Mouse (Mus musculus) stomach, embryonic 16.5 days (tissue): ENCODE results near the gene Tnfrsf14. TPM values are rescaled to one million over a fixed set of nuclear protein-coding genes. Genes with fewer than 3 reads are reported as not detected.

Experiments used
- ATAC-seq: fragments of 200-750 bp; cut with Nextera tagmentation; 2 replicates; pipeline ENCODE4 v1.8.0; 2017; ENCODE audit warnings: moderate number of reproducible peaks, moderate TSS enrichment; ENCODE audit not compliant: insufficient read depth, low FRiP score
- H3K27ac ChIP-seq: fragments of 300-500 bp; sonication (generic); 2 replicates; pipeline ENCODE4 v1.5.1; 2014; ENCODE audit warnings: low read length
- H3K27me3 ChIP-seq: fragments of 300-500 bp; sonication (generic); 2 replicates; pipeline ENCODE4 v1.6.1; 2014; ENCODE audit warnings: low read length, control low read depth, mixed read lengths; ENCODE audit not compliant: control insufficient read depth, insufficient read depth
- H3K36me3 ChIP-seq: fragments of 300-500 bp; sonication (generic); 2 replicates; pipeline ENCODE4 v1.6.1; 2014; ENCODE audit warnings: low read length; ENCODE audit not compliant: control insufficient read depth, insufficient read depth
- H3K4me1 ChIP-seq: fragments of 300-500 bp; sonication (generic); 2 replicates; pipeline ENCODE4 v1.6.1; 2014; ENCODE audit warnings: low read length, control low read depth, mixed read lengths; ENCODE audit not compliant: control insufficient read depth, insufficient read depth
- H3K4me2 ChIP-seq: fragments of 300-500 bp; sonication (generic); 2 replicates; pipeline ENCODE4 v1.6.1; 2014; ENCODE audit warnings: low read depth, low read length, mixed read lengths
- H3K4me3 ChIP-seq: fragments of 300-500 bp; sonication (generic); replicated peaks from 2 replicates; pipeline ENCODE4 v1.5.1; 2014; ENCODE audit warnings: mild to moderate bottlenecking, low read length
- H3K9ac ChIP-seq: fragments of 300-500 bp; sonication (generic); 2 replicates; pipeline ENCODE4 v1.6.1; 2014; ENCODE audit warnings: low read length
- H3K9me3 ChIP-seq: fragments of 300-500 bp; sonication (generic); replicated peaks from 2 replicates; pipeline ENCODE4 v1.6.1; 2016; ENCODE audit warnings: low read length, control low read depth; ENCODE audit not compliant: control insufficient read depth
- WGBS: fragments of 180-500 bp; shearing (Covaris S2); extraction: QIAGEN DNeasy Blood & Tissue Kit; methylation state at CpG from one replicate; pipeline ENCODE4 v1.1.7; 2014; 5-methylcytosine and 5-hydroxymethylcytosine counted together
- polyA plus RNA-seq: library from polyadenylated mRNA; unstranded; fragments of >200 nt; fragmentation: Nextera tagmentation; extraction: Ambion mirVana; gene quantifications from 2 replicates; pipeline ENCODE4 v1.2.1, GENCODE M21; 2015

Tnfrsf14 gene
- polyA plus RNA-seq, 1 experiment from 2014 or later, result 4.6 TPM

- Histone ChIP-seq H3K4me2 (no peak overlapping the region), H3K9me3 (no peaks in the 10 kb centered on the region), H3K36me3 (no peaks in the 10 kb centered on the region), H3K4me3 (no peak overlapping the region), H3K4me1 (0 out of 2 replicates have a peak, but pooled peaks cover 6% of the 10 kb centered on the region), H3K27me3 (no peaks in the 10 kb centered on the region), H3K9ac (no peak overlapping the region), H3K27ac (no peak overlapping the region)
- no peak for ATAC-seq
- WGBS, result 80% methylated on average over 10 of the region's 10 CpGs
These were observed 14.4 kb upstream of the Tnfrsf14 start for GRCm38 (mm10) chr4:154942632-154943322.

DNA sequence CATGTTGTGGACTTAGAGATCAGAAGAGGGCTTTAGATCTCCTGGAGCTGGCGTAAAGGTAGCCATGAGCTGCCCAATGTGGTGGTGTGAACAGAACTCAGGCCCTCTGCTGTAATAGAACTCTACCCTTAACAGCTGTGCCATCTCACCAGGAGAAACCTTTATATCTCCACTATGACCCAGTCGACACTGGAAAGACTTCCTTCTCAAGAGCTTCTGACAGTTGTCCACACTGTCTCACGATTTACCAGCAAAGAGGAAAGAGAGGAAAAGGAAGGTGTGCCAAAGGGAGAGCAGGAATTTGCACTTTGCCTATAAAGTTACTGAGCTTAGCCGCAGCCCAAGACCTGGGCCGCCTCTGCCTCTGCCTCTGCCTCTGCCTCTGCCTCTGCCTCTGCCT lies 13.5 kb upstream of the Tnfrsf14 start:
- no peak overlapping the region for H3K27ac ChIP-seq
- ATAC-seq, result no peak
- H3K9me3 ChIP-seq, result no peaks in the 10 kb centered on the region
- 0 out of 2 replicates have a peak, but pooled peaks cover 6% of the 10 kb centered on the region for H3K4me1 ChIP-seq
- 85% methylated on average over 5 of the region's 5 CpGs for WGBS
- H3K4me3 ChIP-seq, result no peak overlapping the region
- no peaks in the 10 kb centered on the region for H3K27me3 ChIP-seq
- H3K36me3 ChIP-seq, result no peaks in the 10 kb centered on the region
- H3K9ac ChIP-seq, result no peak overlapping the region
- H3K4me2 ChIP-seq, result no peak overlapping the region

DNA sequence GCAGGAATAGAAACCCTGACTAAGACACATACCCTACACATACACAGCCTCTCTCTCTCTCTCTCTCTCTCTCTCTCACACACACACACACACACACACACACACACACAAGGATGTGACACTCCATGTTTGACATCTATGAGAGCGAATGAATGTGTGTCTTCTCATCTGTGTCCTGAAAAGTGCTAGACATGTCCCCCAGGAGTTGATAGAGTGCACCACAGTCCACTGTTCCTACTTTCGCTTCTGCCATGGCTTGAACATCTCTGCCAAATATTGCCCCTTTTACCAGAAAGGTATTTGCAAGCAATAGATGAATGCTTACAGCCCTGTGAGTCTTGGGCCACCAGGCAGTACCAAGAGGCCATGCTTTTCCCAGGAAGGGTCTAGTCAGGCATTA lies 11.8 kb upstream of the Tnfrsf14 start:
- no peaks in the 10 kb centered on the region for H3K27me3 ChIP-seq
- H3K4me1 ChIP-seq, result no peaks in the 10 kb centered on the region
- 89% methylated on average over 2 of the region's 2 CpGs for WGBS
- no peak overlapping the region for H3K27ac ChIP-seq
- no peak for ATAC-seq
- no peak overlapping the region for H3K4me3 ChIP-seq
- no peaks in the 10 kb centered on the region for H3K36me3 ChIP-seq
- no peaks in the 10 kb centered on the region for H3K9me3 ChIP-seq
- no peak overlapping the region for H3K9ac ChIP-seq
- H3K4me2 ChIP-seq, result no peak overlapping the region

DNA sequence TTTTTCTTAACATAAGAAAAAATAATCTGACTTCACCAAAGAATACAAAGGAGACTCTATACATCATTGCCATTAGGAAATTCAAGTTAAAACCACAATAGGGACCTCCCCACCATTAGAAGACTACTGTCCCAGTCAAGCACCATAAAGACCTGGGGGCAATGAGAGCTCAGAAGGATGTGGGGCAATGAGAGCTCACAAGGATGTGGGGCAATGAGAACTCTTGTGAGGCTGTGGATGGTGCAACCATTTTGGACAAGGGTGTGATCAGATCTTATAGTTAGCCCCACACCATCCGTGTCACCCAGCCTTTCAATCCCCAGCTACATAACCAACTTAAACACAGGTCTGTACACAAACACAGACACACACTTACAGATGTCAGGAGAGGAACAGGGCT lies 9.4 kb upstream of the Tnfrsf14 start:
- no peaks in the 10 kb centered on the region for H3K4me1 ChIP-seq
- H3K4me2 ChIP-seq, result no peak overlapping the region
- no peaks in the 10 kb centered on the region for H3K27me3 ChIP-seq
- ATAC-seq, result no peak
- H3K36me3 ChIP-seq, result no peaks in the 10 kb centered on the region
- H3K9me3 ChIP-seq, result no peaks in the 10 kb centered on the region
- H3K9ac ChIP-seq, result no peak overlapping the region
- 86% methylated on average over 1 of the region's 1 CpGs for WGBS
- H3K27ac ChIP-seq, result no peak overlapping the region
- H3K4me3 ChIP-seq, result no peak overlapping the region

DNA sequence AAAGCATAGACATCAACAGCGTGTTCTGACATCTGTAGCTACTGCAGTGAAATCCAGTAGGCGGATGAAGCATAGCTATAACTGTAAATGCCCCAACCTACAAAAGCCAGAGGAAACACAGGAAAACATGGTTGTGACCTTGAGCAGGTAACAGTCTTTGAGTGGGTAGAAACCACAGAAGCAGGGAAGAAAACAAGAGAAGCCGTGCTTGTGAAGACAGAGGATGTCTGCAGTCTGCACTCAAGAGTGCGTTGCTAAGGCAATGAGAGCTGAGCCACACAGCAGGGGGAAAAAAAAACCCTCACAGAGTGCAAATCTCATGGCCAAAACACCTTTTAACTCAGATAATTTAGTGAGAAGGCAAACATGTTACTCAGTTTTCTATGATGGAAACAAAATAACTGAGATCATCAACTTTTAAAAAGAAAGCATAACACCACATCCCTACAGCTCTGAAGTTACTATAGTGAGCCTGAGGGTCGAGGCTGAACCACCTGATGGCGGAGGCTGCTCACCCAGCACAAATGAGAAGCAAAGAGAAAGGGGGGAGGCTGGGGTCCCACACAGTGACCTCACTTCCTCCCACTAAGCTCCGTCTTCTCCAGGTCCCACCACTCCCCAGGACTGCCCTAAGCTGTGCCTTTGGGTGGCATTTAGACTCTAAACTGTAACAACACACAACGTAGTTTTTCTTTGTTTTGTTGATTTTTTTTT lies 8.3 kb upstream of the Tnfrsf14 start:
- H3K27me3 ChIP-seq, result no peaks in the 10 kb centered on the region
- WGBS, result 60% methylated on average over 8 of the region's 8 CpGs

GRCm38 (mm10) chr4:154935788-154936187 lies 7.4 kb upstream of the Tnfrsf14 start:
- H3K27me3 ChIP-seq, result no peaks in the 10 kb centered on the region
- WGBS, result 76% methylated on average over 7 of the region's 7 CpGs
- H3K4me2 ChIP-seq, result no peak overlapping the region
- H3K9ac ChIP-seq, result no peak overlapping the region
- no peaks in the 10 kb centered on the region for H3K4me1 ChIP-seq
- no peaks in the 10 kb centered on the region for H3K36me3 ChIP-seq
- no peak overlapping the region for H3K4me3 ChIP-seq
- H3K9me3 ChIP-seq, result no peaks in the 10 kb centered on the region
- ATAC-seq, result no peak
- H3K27ac ChIP-seq, result no peak overlapping the region

More for the DNA sequence above, 8.3 kb upstream of the Tnfrsf14 start:
- no peak overlapping the region for H3K4me2 ChIP-seq
- H3K9ac ChIP-seq, result no peak overlapping the region
- no peak overlapping the region for H3K27ac ChIP-seq
- no peaks in the 10 kb centered on the region for H3K4me1 ChIP-seq
- no peaks in the 10 kb centered on the region for H3K36me3 ChIP-seq
- no peak overlapping the region for H3K4me3 ChIP-seq
- H3K9me3 ChIP-seq, result no peaks in the 10 kb centered on the region
- no peak for ATAC-seq

- H3K27ac ChIP-seq, result no peak overlapping the region
- H3K27me3 ChIP-seq, result no peaks in the 10 kb centered on the region
- no peaks in the 10 kb centered on the region for H3K9me3 ChIP-seq
- no peak overlapping the region for H3K4me3 ChIP-seq
- no peaks in the 10 kb centered on the region for H3K4me1 ChIP-seq
- ATAC-seq, result no peak
- no peak overlapping the region for H3K4me2 ChIP-seq
- H3K9ac ChIP-seq, result no peak overlapping the region
- H3K36me3 ChIP-seq, result no peaks in the 10 kb centered on the region
- 87% methylated on average over 2 of the region's 2 CpGs for WGBS
These were observed 6.4 kb upstream of the Tnfrsf14 start for GRCm38 (mm10) chr4:154934800-154935199.

DNA sequence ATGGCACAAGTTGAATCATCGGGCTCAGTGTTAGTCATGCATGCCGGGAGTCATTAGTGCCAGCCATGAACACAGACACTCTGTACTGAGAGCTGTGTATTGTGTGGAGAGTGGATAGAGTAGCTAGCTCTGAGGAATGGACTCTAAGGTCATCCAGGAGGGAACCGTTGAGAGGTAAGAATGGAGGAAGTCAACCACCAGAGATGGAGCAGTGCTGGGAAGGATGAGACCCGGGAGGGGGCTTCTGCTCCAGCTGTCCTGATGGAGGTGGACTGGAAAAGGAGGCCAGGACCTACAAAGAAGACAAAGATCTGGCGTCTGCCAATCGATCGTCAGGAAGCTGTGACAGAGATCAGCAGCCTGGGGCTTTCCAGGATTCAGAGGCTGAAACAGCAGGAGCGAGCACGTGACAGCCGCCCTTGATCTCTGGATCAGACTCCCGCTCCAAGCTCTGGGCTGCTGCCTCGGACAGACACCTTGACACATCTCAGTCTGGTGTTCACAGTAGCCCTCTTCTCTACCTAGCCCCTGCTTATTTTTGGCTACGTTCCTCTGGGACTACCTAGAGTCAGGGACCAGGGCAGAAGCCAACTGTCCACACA lies 5.0 kb upstream of the Tnfrsf14 start:
- Histone ChIP-seq H3K4me3 (no peak overlapping the region), H3K9me3 (no peaks in the 10 kb centered on the region), H3K27ac (no peak overlapping the region), H3K27me3 (no peaks in the 10 kb centered on the region), H3K9ac (no peak overlapping the region), H3K4me1 (peaks cover 5% of the 10 kb centered on the region), H3K36me3 (no peaks in the 10 kb centered on the region), H3K4me2 (no peak overlapping the region)
- no peak for ATAC-seq
- WGBS, result 62% methylated on average over 13 of the region's 13 CpGs

DNA sequence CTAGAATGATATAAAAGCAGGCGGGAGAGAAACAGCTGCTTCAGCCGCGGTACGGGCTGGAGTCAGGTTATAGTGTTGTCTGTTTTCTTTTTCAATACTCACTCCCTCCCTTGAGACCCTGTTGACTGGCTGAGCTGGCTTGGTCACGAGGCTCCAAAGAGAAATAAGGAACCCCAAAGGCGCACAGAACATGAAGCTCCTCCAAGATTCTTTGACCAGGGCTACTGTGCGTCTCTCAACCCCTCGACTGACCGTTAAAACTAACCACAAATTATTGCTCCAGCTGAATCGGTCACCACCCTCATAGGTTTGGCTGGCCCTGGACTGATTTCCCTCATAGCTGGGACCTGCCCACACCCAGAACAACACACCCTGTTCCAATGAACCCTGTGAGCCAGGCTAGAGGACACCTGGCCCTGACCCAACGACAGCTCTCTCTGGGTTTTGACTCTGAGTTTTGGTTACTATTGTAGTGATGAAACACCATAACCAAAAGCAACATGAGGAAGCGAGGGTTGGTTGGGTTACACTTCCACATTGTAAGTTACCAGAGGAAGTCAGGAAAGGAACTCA lies 811 bp upstream of the Tnfrsf14 start:
- Histone ChIP-seq H3K27ac (peak overlapping the region; percentile 74; the same call in 1 of the 2 replicates), H3K9ac (no peak overlapping the region), H3K9me3 (no peaks in the 10 kb centered on the region), H3K36me3 (no peaks in the 10 kb centered on the region), H3K4me2 (no peak overlapping the region), H3K4me1 (peaks cover 13% of the 10 kb centered on the region), H3K27me3 (no peaks in the 10 kb centered on the region), H3K4me3 (no peak overlapping the region)
- ATAC-seq, result peak; percentile 41; the same call in 1 of the 2 replicates
- WGBS, result 73% methylated on average over 12 of the region's 12 CpGs
